In the genomic region with DNA sequence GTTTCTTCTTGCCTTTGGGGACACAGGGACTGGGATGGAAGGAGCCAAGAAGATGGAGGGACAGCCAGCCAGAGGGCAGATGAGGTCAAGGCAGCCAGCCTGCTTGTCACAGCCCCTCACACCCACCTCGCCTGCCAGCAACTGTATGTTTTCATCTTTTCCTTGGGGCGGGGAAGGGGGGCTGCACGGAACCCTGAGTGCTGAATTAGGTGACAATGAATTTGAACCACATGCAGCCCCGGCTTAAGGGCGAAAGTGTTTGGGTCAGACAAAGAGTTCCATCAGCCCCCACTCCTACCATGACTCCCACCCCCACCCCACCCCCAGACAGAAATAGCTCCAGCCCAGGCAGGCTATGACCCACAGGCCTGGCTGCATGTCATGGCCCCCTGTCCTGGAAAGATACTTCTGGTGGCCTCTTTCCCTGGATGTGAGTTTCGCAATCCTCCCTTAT, we compare ENCODE assay signal across 17 mouse cellular contexts. TPM values are rescaled to one million over a fixed set of nuclear protein-coding genes. Genes with fewer than 3 reads are reported as not detected.
DNase-seq lines count a peak whose midpoint lies in the region; ATAC-seq lines count a peak whose summit lies in the region.
"Had no signal": no experiment of that assay in that cellular context is flagged by ENCODE, and none has a peak within 500 bp of the region (broad histone marks: within the 10 kb centered on the region; RNA-seq: fewer than 3 reads in every experiment).

No protein-coding gene starts in this region.

- H3K4me1 ChIP-seq in heart, embryonic 10.5 days = peaks cover 22% of the 10 kb centered on the region
- H3K4me1 ChIP-seq in heart, embryonic 15.5 days (replicated peaks) = no peaks in the 10 kb centered on the region
- H3K4me1 ChIP-seq in lung, embryonic 15.5 days = peaks cover 52% of the 10 kb centered on the region
- H3K4me1 ChIP-seq: neural tube, embryonic 12.5 days; stomach, embryonic 15.5 days had no signal

- H3K9ac ChIP-seq in heart, embryonic 15.5 days = no peak overlapping the region
- no peak overlapping the region for H3K9ac ChIP-seq in lung, embryonic 15.5 days
- H3K9ac ChIP-seq: neural tube, embryonic 12.5 days; stomach, embryonic 15.5 days had no signal

- no peak overlapping the region for H3K4me3 ChIP-seq in heart, embryonic 10.5 days
- H3K4me3 ChIP-seq in heart, embryonic 15.5 days = no peak overlapping the region
- H3K4me3 ChIP-seq in lung, embryonic 15.5 days = no peak overlapping the region
- H3K4me3 ChIP-seq: neural tube, embryonic 12.5 days; stomach, embryonic 15.5 days had no signal

- no peaks in the 10 kb centered on the region for H3K36me3 ChIP-seq in heart, embryonic 10.5 days
- H3K36me3 ChIP-seq in heart, embryonic 15.5 days = no peaks in the 10 kb centered on the region
- no peaks in the 10 kb centered on the region for H3K36me3 ChIP-seq in lung, embryonic 15.5 days
- H3K36me3 ChIP-seq: neural tube, embryonic 12.5 days; stomach, embryonic 15.5 days had no signal

- no peak overlapping the region for H3K4me2 ChIP-seq in heart, embryonic 15.5 days
- no peak overlapping the region for H3K4me2 ChIP-seq in lung, embryonic 15.5 days
- H3K4me2 ChIP-seq: neural tube, embryonic 12.5 days; stomach, embryonic 15.5 days had no signal

- 69% methylated on average over 6 of the region's 6 CpGs for WGBS in heart, embryonic 10.5 days
- WGBS in heart, embryonic 15.5 days = 81% methylated on average over 6 of the region's 6 CpGs
- 32% methylated on average over 6 of the region's 6 CpGs for WGBS in lung, embryonic 15.5 days

- peak overlapping the region; percentile 13; the same call in 1 of the 2 replicates for H3K27ac ChIP-seq in heart, embryonic 10.5 days
- H3K27ac ChIP-seq in heart, embryonic 15.5 days = peak overlapping the region; percentile 63
- peak overlapping the region; percentile 90 for H3K27ac ChIP-seq in lung, embryonic 15.5 days
- H3K27ac ChIP-seq: neural tube, embryonic 12.5 days; stomach, embryonic 15.5 days had no signal

- DNase-seq in adrenal gland, postnatal 10 days = peak; percentile 49
- no peak for DNase-seq in adrenal gland, postnatal 25 days
- no peak for DNase-seq in heart, embryonic 10.5 days (ENCODE audit: low spot score)
- no peak for DNase-seq in heart, adult 11 months
- DNase-seq in right cerebral cortex, postnatal 14 days = no peak
- no peak for DNase-seq in thymus, postnatal 36 days
- DNase-seq: cerebellum, adult 2 months; liver had no signal

- H3K27me3 ChIP-seq in heart, embryonic 10.5 days (ENCODE audit: insufficient read depth, poor library complexity, severe bottlenecking) = 0 out of 2 replicates have a peak, but pooled peaks cover 4% of the 10 kb centered on the region
- H3K27me3 ChIP-seq in heart, embryonic 15.5 days = no peaks in the 10 kb centered on the region; the same call in 1 of the 2 replicates
- no peaks in the 10 kb centered on the region for H3K27me3 ChIP-seq in lung, embryonic 15.5 days
- H3K27me3 ChIP-seq: neural tube, embryonic 12.5 days; stomach, embryonic 15.5 days had no signal

- no peaks in the 10 kb centered on the region for H3K9me3 ChIP-seq in heart, embryonic 10.5 days
- H3K9me3 ChIP-seq in heart, embryonic 15.5 days (replicated peaks) = no peaks in the 10 kb centered on the region
- no peaks in the 10 kb centered on the region for H3K9me3 ChIP-seq in lung, embryonic 15.5 days
- H3K9me3 ChIP-seq: neural tube, embryonic 12.5 days; stomach, embryonic 15.5 days had no signal

- ATAC-seq in heart, embryonic 15.5 days (replicated peaks; ENCODE audit: insufficient number of reproducible peaks, insufficient read depth, low FRiP score, low read depth) = no peak; the same call in 1 of the 2 replicates
- ATAC-seq in lung, embryonic 15.5 days (ENCODE audit: borderline replicate concordance, extremely low read depth, low FRiP score, low TSS enrichment) = peak; percentile 85
- ATAC-seq: activated CD4-positive, CD25-positive, alpha-beta regulatory T cell, adult 4 months; midbrain, embryonic 16.5 days had no signal

RNA-seq across cellular contexts. Expression of gene Tmem270, which starts 15.9 kb away (rescaled TPM):
- total RNA-seq in adrenal gland, postnatal 10 days (2021) = not detected
- total RNA-seq in adrenal gland, postnatal 25 days (2021) = not detected in 2 replicates
- polyA plus RNA-seq in heart, embryonic 10.5 days (2016; fragmentation: Nextera tagmentation; extraction: Ambion mirVana) = not detected in 2 replicates
- polyA plus RNA-seq in heart, embryonic 15.5 days (2015; fragmentation: Nextera tagmentation; extraction: Ambion mirVana) = not detected in 2 replicates
- polyA plus RNA-seq in lung, embryonic 15.5 days (2015; fragmentation: Nextera tagmentation; extraction: Ambion mirVana) = not detected in 2 replicates
- total RNA-seq: CH12.LX had no signal
- polyA plus RNA-seq: activated CD4-positive, CD25-positive, alpha-beta regulatory T cell, adult 4 months; brain, embryonic 14.5 days; cerebellum, adult 2 months; midbrain, embryonic 16.5 days; neural tube, embryonic 12.5 days; stomach, embryonic 15.5 days; urinary bladder, adult 2 months had no signal

RNA-seq across cellular contexts. Expression of gene Cldn13, which starts 24.7 kb away (rescaled TPM):
- 1 to 10 TPM in 1 of 2 experiments, under 1 TPM in 1; 0.75 to 3.3 TPM for total RNA-seq in adrenal gland, postnatal 10 days (2021)
- total RNA-seq in adrenal gland, postnatal 25 days (2021) = not detected in 2 replicates
- polyA plus RNA-seq in heart, embryonic 10.5 days (2016; fragmentation: Nextera tagmentation; extraction: Ambion mirVana) = 6.1 and 8.5 TPM in 2 replicates
- polyA plus RNA-seq in heart, embryonic 15.5 days (2015; fragmentation: Nextera tagmentation; extraction: Ambion mirVana) = 0.43 and 1.9 TPM in 2 replicates
- 0.65 and 1.6 TPM in 2 replicates for polyA plus RNA-seq in lung, embryonic 15.5 days (2015; fragmentation: Nextera tagmentation; extraction: Ambion mirVana)
- total RNA-seq: CH12.LX had no signal
- polyA plus RNA-seq: cerebellum, adult 2 months; midbrain, embryonic 16.5 days; urinary bladder, adult 2 months had no signal

RNA-seq across cellular contexts. Expression of gene Mettl27, which starts 41.5 kb away (rescaled TPM):
- total RNA-seq in adrenal gland, postnatal 10 days (2021) = 10 to 100 TPM; 23.6 to 24.2 TPM
- 24.9 and 39.9 TPM in 2 replicates for total RNA-seq in adrenal gland, postnatal 25 days (2021)
- 8.8 and 12.1 TPM in 2 replicates for polyA plus RNA-seq in heart, embryonic 10.5 days (2016; fragmentation: Nextera tagmentation; extraction: Ambion mirVana)
- polyA plus RNA-seq in heart, embryonic 15.5 days (2015; fragmentation: Nextera tagmentation; extraction: Ambion mirVana) = 6.6 and 11.7 TPM in 2 replicates
- 24.7 TPM in 2 replicates for polyA plus RNA-seq in lung, embryonic 15.5 days (2015; fragmentation: Nextera tagmentation; extraction: Ambion mirVana)

RNA-seq across cellular contexts. Expression of gene Cldn4, which starts 56.1 kb away (rescaled TPM):
- total RNA-seq in adrenal gland, postnatal 10 days (2021) = under 1 TPM; 0.21 to 0.57 TPM
- not detected in 2 replicates for total RNA-seq in adrenal gland, postnatal 25 days (2021)
- 2.8 and 6.9 TPM in 2 replicates for polyA plus RNA-seq in heart, embryonic 10.5 days (2016; fragmentation: Nextera tagmentation; extraction: Ambion mirVana)
- polyA plus RNA-seq in heart, embryonic 15.5 days (2015; fragmentation: Nextera tagmentation; extraction: Ambion mirVana) = 1.1 and 4.2 TPM in 2 replicates
- 31.7 and 34.3 TPM in 2 replicates for polyA plus RNA-seq in lung, embryonic 15.5 days (2015; fragmentation: Nextera tagmentation; extraction: Ambion mirVana)
- polyA plus RNA-seq: activated CD4-positive, CD25-positive, alpha-beta regulatory T cell, adult 4 months; midbrain, embryonic 16.5 days had no signal

Comparison
In these comparisons a context has a peak if more than half of its experiments do, and no peak if none do; other contexts are left out.
1. H3K27ac ChIP-seq: peak in every context shown above with its lines; median percentile 90 in lung, embryonic 15.5 days; 63 in heart, embryonic 15.5 days; 13 in heart, embryonic 10.5 days.